Mouse (Mus musculus): Measurements from ENCODE around the gene Csf2rb.

Csf2rb gene

DNA sequence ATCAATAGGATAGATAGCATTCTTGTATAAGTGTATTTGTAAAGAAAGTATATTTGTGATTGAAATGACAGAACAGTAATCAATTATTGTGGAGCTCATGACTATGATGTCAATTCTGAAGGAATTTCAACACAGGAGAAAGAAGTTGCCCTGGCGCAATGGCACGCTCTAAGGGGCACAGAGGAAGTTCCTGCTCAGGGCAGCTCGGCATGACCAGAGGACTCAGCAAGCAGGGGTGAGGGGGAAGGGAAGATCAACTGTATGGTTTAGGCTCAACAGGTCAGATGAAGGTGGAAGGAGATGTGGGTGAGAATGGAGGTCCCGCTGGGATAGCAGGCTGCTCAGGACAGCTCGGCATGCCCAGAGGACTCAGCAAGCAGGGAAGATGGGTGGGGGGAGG lies 30.0 kb downstream of the Csf2rb start:
- in situ Hi-C loops (cut with MboI; ENCODE audit: low pct_unique_long_range_greater_than_20kb in 1 of 2, low sequenced_read_pairs in 2 of 2, unreplicated experiment in 1 of 2): no loop called here

DNA sequence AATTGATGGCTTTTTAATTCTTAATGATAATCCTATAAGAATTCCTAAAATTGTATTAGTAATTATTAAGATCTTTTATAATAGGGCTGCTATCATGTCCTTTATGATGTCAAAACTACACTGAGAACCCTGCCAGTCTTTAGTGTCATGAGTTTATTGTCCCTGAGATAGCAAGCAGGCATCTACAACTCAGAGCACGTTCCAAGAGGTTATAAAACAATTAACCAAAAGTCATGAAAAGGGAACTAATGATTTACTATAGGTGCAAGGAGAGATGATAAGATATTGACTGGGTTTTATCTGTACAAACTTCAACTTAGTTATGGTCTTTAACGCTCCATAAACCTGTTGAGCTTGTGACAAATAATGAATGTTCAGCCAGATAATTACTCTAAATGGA lies 40.4 kb downstream of the Csf2rb start:
- in situ Hi-C loops (cut with MboI; ENCODE audit: low pct_unique_long_range_greater_than_20kb in 1 of 2, low sequenced_read_pairs in 2 of 2, unreplicated experiment in 1 of 2): no loop called here

DNA sequence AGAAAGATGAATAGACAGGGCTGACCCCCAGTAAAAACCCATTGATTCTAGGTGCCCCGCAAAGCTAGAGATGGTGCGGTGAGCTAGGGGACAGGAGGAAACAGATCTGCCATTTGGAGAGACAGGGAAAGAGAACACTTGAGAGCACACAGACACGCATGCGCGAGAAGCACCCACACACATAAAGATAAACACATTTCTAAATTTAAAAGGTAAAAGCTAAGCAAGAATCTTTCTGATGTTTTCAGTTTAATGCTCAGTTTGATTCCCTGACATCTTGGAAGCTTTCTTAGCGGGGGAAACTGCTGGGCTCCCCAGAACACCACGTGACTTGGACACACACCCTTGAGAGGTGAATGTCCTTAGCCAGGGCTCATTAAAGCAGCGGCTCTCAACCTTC lies 41.3 kb downstream of the Csf2rb start:
- in situ Hi-C loops (cut with MboI; ENCODE audit: low pct_unique_long_range_greater_than_20kb in 1 of 2, low sequenced_read_pairs in 2 of 2, unreplicated experiment in 1 of 2): no loop called here

DNA sequence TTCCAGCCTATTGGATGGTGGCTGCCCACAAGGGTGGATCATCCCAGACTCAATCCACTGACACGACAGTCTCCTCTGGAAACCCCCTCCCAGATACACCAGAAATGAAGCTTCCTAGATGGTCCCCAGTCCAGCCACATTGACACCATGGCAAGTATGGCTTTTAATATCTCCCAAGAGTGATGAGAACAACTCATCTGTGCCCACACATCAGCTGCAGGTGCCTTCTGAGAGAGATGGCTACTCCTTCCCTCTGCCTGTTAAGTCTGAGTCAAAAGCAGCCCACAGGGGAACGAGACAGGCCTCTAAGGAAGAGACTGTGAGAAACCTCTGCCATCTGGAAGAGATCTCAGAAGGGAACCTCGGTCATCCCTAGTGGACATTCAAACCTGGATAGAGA lies 42.3 kb downstream of the Csf2rb start:
- in situ Hi-C loops (cut with MboI; ENCODE audit: low pct_unique_long_range_greater_than_20kb in 1 of 2, low sequenced_read_pairs in 2 of 2, unreplicated experiment in 1 of 2): no loop called here

DNA sequence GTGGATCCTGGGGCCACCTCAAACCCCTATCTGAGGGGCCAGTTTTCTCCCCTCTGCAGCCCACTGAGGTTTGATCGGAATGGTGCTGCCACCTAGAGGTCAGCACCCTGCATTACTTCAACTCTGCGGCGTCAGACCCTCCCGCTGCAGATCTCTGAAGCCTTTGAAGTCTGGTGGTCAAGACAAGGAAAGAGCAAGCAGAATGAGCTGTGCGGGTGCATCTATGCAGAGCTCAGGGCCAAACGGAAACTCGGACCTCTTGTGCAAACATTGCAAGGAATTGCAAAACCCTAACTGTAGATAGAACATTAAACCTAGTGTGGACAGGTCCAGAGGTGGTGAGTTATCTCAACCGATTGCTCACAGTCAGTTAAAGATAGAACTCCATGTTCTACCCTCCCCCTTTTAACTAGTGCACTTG lies 43.4 kb downstream of the Csf2rb start:
- in situ Hi-C loops (cut with MboI; ENCODE audit: low pct_unique_long_range_greater_than_20kb in 1 of 2, low sequenced_read_pairs in 2 of 2, unreplicated experiment in 1 of 2): no loop called here

DNA sequence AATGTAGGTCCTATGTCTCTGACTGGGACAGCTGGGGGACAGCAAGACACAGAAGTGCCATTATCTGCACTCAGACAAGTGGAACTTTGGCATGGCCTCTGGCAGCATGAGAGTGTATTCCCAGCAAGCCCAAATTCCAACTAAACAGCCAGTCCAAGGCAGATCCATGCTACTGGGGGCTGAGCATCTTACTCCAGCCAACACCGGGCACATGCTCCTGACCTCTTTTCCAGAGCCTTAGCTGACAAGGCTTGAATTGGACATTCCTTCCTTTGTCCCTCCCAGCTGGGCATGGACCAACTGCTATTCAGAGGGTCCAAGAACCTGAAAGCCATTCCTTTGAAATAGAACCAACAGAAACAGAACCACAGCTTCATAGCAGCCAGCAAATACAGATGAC lies 44.1 kb downstream of the Csf2rb start:
- in situ Hi-C loops (cut with MboI; ENCODE audit: low pct_unique_long_range_greater_than_20kb in 1 of 2, low sequenced_read_pairs in 2 of 2, unreplicated experiment in 1 of 2): no loop called here

DNA sequence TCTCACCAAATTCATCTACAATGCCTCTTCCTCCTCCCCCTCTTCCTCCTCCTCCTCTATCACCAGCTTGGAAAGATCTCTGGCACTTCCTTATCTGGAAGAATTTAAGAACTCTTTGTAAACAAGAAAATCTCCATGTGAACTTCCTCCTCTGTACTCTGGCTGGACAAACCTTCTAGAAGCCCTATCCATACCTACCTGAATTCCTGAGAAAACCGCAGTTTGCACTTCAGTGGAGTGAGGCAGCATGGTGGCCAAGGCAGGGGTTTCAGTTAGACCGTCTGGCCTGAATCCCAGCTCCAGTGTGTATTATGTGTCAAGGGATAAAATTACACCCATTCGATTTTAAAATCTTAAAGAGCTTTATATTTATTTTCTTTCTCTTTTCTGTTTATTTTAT lies 47.2 kb downstream of the Csf2rb start:
- in situ Hi-C loops (cut with MboI; ENCODE audit: low pct_unique_long_range_greater_than_20kb in 1 of 2, low sequenced_read_pairs in 2 of 2, unreplicated experiment in 1 of 2): no loop called here

DNA sequence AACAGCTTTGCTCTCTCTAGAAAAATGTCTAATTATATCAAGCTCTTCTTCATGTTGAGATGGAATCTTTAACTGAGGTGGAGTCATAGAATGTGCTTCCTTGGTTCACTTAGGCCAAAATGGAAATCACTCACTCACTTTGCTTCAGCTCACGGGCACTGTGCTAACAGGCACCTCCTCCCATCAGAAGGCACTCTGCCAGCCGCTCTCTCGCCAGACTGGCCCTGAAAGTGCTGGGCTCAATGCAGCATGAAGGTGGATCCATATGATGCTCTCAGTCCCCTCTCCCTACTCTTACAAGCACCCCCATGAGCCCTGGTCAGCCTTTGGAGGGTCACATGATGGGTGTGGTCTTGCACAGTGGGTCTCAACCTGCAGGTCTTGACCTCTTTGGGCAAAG lies 48.7 kb downstream of the Csf2rb start:
- in situ Hi-C loops (cut with MboI; ENCODE audit: low pct_unique_long_range_greater_than_20kb in 1 of 2, low sequenced_read_pairs in 2 of 2, unreplicated experiment in 1 of 2): no loop called here

DNA sequence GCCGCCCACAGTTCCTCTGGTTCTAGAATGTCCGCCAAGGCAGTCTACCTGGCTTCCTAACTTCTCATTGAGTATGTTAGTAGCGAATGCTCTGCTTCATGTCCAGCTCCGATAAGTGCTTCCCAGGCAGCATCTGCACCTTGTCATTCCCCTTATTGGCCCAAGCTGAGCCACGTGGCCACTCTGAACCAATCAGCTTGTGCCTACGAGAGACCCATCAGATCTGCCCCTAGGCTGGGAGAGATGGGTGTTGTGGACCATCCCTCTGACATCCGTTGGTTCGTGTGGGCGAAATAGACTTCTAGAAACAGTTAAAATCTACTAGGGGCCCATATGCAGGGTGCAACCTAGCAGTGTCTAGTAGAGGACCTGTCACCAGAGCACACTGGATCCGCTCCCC lies 52.3 kb downstream of the Csf2rb start:
- in situ Hi-C loops (cut with MboI; ENCODE audit: low pct_unique_long_range_greater_than_20kb in 1 of 2, low sequenced_read_pairs in 2 of 2, unreplicated experiment in 1 of 2): no loop called here

DNA sequence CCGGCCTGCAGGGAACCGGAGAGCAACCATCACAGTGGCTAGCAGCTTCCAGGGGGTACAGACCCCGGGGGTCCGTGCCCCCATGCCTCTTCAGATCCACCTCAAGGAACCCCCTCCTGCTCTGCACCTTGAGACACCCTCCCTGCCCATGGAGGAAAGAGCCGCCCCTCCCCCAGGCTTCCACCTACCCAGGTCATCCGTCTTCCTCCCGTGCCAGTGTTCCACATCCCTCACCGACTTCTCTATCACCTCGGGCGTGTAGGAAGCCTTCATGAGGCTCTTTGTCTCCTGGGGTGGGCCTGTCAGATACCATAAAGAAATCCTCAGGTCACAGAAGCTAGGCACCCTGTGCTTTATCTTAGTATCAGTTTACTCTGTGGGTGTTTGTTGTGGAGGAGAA lies 53.0 kb downstream of the Csf2rb start:
- in situ Hi-C loops (cut with MboI; ENCODE audit: low pct_unique_long_range_greater_than_20kb in 1 of 2, low sequenced_read_pairs in 2 of 2, unreplicated experiment in 1 of 2): no loop called here

DNA sequence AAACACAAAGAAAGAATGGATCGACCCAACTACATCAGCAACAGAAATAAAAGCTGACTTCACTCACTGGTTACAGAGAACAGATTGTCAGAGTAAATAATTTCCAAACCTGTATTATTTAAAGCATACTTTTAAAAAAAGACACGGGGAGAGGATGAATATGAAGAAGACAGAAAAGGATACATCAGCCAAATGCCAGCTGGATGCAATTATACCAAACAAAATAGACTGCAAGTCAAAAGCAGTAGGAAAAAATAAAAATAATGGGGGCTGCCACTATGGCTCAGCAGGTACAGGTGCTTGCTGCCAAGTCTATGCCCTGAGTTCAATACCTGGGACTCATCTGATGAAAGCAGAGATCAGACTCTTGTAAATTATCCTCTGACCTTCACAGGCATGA lies 54.7 kb downstream of the Csf2rb start:
- in situ Hi-C loops (cut with MboI; ENCODE audit: low pct_unique_long_range_greater_than_20kb in 1 of 2, low sequenced_read_pairs in 2 of 2, unreplicated experiment in 1 of 2): no loop called here

DNA sequence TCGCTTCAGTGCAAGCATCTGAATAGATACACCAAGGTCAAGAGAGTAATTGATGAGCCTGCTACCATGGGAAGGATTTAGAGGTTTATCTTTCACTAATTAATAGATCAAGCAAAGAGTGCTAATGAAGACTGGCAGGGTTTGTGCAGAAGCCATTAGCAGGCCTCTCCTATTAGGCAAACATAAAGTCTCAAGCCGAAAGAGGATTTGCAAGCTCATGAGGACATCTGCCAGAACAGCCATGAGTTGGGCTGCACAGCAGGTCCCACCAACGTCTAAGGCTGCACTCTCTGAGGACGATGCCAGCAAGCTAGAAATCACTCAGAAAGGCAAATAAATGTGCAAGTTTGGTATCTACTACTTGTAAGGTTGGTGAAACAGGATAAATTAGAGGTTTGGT lies 55.2 kb downstream of the Csf2rb start:
- in situ Hi-C loops (cut with MboI; ENCODE audit: low pct_unique_long_range_greater_than_20kb in 1 of 2, low sequenced_read_pairs in 2 of 2, unreplicated experiment in 1 of 2): no loop called here

DNA sequence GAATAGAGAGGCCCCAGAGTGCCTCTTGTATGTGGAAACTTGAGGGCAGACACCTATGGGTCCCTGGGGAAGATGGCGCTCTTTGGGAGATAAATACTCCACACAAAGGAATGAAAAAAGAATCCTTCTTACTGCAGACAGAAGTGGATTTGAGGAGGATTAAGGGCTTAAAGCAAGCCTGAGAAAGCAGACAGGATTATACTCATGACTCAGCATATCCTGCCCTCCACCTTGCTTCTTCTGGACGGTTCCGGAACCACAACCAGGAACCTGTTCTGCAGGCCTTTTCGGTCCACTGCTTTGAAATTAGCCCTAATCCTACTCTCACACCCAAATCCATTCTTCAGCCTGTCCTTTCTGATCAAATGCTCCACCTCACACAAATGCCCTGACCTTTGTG lies 56.6 kb downstream of the Csf2rb start:
- in situ Hi-C loops (cut with MboI; ENCODE audit: low pct_unique_long_range_greater_than_20kb in 1 of 2, low sequenced_read_pairs in 2 of 2, unreplicated experiment in 1 of 2): no loop called here

DNA sequence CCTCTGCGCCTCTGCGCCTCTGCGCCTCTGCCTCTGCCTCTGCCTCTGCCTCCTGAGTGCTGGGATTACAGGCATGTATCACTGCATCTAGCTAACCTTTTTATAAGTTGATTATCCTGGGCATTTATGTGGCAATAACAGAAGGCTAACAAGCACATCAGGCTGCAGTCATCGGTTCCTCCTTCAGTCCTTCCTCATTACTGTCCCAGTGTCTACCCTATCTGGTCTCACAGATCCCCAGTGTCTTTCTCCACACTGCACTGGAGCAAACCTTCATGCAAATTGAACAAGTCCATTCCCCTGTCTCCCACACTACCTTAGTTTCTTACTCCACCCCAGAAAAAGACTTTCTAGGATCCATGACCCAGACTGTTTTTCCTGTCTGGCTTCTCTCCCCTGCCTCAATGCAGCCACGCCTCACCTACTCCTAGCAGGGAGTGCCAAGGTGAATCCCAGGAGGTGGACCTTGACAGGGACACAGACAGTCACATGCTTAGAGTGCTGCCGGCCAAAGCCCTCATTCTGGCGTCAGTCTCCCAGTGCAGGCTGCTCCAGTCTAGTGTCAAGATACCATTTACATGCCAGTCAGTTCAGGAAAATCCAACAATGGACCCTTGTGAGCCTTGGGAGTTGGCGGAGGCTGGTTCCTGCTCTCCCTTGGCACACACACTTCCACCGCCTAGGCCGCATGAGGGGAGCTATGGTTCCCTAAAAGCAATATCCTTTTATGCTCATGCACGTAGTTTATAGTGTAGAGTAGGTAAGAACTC lies 58.1 kb downstream of the Csf2rb start:
- in situ Hi-C loops (cut with MboI; ENCODE audit: low pct_unique_long_range_greater_than_20kb in 1 of 2, low sequenced_read_pairs in 2 of 2, unreplicated experiment in 1 of 2): no loop called here

DNA sequence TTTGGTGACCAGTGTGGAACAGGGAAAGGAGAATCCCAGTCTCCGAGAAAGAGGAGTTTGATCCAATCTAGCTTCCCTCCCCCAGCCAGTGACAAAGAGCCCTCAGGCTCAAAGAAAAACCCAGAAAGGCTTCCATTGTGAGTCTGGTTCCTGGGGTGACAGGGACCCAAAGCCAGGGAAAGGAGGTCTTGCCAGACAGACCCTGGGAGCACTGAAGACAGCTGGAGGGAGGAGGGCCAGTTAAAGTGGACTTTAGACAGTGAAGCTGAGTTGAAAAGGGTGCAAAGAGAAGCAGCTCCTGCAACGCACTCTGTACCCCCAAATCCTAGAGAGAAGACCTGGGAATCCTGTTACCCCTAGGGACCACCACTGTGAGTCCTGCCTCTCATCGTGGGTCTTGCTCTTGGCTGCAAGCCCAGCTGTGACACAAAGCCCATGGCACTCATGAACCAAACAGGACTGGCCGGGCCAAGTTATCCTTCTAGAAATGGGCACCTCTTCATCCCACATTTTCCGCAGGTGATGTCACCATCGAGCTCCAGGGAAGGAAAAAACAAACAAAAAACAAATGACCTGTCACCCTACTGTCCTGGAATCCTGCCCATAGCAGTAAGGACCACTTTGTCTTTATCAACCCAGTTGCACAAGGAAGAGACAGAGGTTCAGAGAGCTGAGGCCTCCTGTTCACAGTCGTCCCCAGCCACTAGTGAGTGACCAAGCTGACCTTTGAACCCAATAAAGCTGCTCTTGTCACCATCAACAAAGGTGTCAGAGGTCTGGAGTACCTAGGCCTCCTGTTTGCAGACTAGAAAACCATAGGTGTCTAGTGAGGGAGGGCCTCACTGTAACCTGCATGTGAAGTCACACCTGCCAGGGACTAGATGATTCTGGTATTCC lies 58.9 kb downstream of the Csf2rb start:
- in situ Hi-C loops (cut with MboI; ENCODE audit: low pct_unique_long_range_greater_than_20kb in 1 of 2, low sequenced_read_pairs in 2 of 2, unreplicated experiment in 1 of 2): no loop called here

DNA sequence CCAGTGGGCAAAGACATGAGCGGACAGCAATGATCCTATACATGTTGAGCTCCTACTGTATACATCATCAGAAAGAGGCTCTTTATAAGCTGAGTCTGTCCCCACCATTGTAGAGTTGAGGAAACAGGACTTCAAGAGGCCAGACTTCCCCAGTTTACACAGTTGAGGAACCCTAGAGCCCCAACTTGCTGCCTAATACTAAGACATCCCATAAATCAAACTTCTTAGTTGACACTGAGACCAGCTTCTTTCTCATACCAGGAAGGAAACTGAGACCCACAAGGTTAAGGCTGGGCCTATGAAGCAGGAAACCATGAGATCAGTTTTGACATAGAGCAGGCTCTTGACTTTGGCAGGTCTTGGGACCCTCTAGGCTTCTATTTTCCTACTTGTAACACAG lies 60.0 kb downstream of the Csf2rb start:
- in situ Hi-C loops (cut with MboI; ENCODE audit: low pct_unique_long_range_greater_than_20kb in 1 of 2, low sequenced_read_pairs in 2 of 2, unreplicated experiment in 1 of 2): no loop called here

DNA sequence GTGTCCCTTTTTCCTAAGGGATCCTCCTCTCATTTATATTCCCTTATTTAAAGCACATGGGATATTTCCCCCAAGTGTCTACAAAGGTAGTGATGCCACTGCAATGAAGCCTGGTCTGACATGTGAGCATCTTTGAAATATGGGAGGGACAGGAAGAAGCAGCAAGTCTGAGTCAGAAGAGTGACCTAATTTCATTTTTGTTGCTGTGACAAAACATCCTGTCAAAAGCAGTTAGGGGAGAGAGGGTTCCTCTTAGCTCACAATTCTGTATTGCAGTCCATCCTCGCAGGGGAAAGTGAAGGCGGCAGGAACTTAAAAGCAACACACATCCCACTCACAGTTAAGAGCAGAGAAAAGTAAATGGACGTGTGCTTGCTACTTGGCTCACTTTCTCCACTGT lies 65.3 kb downstream of the Csf2rb start:
- in situ Hi-C loops (cut with MboI; ENCODE audit: low pct_unique_long_range_greater_than_20kb in 1 of 2, low sequenced_read_pairs in 2 of 2, unreplicated experiment in 1 of 2): no loop called here

DNA sequence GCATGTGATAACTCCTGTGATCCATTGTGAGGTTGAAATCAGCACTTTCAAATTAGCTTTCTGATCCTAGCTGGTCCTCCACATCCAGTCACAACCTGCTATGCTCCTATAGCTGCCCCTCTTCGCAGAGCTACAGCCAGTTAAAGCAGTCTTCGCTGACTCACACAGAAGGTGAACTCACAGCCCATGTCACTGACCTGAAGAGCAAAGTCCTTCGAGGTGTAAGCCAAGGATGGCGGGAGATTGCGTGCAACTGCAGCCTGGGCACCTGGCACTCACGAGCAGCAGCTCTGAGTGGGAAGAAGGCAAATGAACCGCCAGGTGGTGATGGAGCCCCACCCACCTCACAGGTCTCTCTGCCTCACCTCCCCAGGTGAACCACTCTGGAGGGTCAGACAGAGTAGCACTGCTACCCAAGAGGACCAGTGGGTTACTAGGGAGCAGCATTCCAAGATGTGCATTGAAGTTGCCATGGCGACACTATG lies 70.0 kb downstream of the Csf2rb start, which contains the start of gene Tex33:
Tex33 (minus strand) TSS at position 435 of the 485 bp plus-strand sequence.
- in situ Hi-C loops (cut with MboI; ENCODE audit: low pct_unique_long_range_greater_than_20kb in 1 of 2, low sequenced_read_pairs in 2 of 2, unreplicated experiment in 1 of 2): no loop called here

DNA sequence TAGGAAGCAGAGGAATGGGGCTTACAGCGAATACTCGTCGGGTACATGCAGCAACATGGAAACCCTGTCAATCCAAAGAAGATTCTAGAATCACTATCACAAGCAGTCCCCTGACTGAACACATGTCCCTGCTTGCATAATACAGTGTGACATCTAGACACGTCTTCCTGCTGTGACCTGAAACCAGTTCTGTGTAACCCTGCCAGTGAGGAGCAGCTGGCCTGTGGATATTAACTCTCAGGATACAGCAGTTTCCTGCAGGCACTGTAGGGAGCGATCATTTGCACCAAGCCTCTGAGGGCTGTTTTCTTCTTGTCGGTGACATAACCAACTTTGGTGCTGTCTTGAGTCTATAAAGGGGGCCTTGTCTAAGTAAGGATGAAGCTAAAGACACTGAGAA lies 75.8 kb downstream of the Csf2rb start:
- in situ Hi-C loops (cut with MboI; ENCODE audit: low pct_unique_long_range_greater_than_20kb in 1 of 2, low sequenced_read_pairs in 2 of 2, unreplicated experiment in 1 of 2): no loop called here

DNA sequence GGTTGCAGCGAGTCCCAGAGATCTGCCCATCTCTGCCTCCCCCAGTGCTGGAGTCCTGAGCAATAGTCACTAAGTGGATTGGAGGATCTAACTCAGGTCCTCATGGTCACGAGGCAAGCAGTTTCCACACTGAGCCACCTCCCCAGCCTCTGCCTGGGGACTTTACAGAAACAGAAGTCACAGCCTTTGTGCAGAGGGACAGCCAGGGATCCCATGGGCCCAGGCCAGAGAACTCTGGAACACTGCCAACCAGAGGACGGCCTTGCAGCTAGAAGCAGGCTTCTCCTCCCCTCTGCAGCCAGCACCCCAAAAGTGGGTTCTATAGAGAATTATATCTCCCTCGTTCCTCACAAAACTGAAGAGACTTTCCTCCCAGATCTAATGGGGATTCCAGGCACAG lies 76.4 kb downstream of the Csf2rb start:
- in situ Hi-C loops (cut with MboI; ENCODE audit: low pct_unique_long_range_greater_than_20kb in 1 of 2, low sequenced_read_pairs in 2 of 2, unreplicated experiment in 1 of 2): no loop called here

All from mouse embryonic stem cell (cell line).